Mouse (Mus musculus) urinary bladder, postnatal 25 days (tissue): ENCODE data around the gene Cib4.

Source experiments
- DNase-seq: peaks from one replicate; pipeline ENCODE4 v3.0.0; 2022; ENCODE audit warnings: low spot score

Cib4 gene

DNA sequence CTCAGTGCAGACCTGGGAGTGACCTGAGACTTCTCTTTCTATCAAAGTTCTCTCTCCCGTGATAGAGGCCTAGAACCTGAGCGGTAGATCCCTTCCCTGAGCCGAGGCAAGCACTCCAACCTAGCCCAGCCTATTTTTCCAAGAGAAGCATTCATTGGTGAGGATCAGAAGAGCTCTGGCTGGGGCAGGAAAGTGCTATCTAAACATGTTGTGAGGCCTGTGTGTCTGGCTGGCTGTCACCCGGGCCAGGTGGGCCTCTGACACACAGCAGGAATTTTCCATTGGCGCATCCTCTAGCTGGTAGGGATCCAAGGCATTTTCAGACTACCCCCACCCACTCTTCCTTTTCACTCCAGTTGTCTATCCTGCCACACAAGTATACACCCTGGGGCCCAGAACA, 26.2 kb upstream of the Cib4 start:
- DNase-seq, result no peak

DNA sequence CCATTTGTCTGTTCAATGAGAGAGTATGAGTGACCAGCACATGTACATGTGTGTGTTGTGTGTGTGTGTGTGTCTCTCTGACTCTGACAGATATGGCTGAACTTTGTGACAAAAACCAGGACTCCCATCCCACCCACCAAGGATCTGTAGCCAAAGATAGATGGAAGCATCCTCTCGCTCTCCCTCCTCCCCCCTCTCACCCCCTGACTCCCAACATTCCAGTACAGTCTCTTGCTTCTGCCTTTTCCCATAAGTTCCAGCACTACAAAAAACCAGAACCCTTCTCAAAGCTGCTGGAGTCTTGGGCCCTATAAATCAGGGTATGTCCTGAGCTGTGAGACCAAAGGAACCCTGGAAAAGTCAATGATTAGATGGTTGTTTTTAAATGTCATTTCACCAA, 22.8 kb upstream of the Cib4 start:
- DNase-seq, result no peak

DNA sequence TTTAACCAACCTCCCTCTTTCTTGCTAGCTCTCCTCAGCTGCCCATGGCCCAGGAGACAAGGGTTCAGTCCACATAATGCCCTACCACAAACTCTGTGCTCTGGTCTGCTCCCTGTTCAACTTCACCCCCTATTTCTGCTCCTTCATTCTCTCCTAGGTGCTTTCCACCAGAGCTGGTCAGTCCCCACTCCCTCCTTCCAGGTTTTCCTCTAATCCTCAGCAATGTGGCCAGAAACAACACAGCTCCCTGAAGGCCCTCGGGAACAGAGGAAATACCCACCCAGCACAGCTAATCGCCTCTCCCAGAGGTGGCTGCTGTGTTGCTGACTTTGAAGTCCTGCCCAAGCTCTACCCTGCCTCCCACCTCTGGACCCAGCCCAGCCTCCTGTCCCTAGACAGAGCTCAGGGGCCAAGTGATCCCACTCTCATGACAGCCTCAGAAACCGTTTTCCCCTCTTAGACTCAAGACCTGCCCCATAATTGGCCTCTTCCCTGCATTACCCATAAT, 14.4 kb upstream of the Cib4 start:
- DNase-seq, result no peak

DNA sequence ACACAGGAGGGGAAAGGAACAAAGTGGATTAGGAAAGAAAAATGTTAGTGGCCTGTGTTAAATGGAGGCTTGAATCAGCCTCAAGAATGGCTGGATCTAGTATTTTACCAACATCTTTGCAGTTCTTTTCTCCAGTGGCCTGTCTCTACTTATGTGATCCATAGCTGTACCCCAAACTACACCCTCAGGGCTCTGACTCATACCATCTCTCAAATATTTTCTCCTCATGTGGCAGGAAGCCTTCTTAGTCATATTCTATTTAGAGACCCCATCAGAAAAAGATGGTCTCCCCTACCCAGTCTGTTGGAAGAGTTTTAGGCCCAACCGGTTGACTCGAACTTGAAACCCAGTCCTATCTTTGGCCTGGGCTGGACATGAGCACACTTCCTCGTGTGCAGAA, 13.8 kb upstream of the Cib4 start:
- no peak for DNase-seq

DNA sequence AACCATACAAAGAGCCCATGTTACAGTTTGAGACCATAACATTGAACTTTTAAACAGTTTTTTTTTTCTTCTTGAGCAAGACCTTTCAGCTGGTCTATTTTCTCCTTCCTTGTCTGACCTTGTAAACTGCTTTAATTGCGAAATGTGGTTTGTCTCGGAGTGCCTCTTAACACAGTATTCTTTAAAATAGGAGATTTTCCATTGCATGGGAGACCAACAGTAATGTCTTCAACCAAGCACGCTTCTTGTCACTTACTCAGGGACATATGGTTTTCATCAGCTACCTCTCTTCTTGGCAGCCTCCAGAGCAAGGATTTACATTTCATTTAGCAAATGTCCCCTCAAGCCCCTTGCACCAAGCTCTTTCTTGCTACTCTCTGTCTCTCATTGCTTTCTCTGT, 10.6 kb upstream of the Cib4 start:
- DNase-seq, result no peak

DNA sequence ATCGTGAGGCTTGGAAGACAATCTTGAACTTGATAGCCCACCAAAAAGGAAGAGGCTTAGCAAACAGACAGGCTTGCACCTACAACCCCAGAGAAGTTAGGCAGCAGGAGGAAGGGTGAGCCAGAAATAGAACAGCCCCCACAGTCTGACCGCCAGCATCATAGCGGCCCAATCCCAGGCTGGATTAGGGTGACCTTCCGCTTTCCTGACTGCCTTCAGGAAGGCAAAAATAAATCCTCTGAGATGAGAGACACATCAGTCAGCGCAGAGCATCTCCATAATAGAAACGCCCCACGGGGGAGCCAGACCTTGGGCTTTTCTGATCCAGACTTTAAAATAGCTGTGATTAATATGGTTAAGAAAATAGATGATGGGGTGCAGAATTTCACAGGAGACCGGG, 9.3 kb upstream of the Cib4 start:
- no peak for DNase-seq

DNA sequence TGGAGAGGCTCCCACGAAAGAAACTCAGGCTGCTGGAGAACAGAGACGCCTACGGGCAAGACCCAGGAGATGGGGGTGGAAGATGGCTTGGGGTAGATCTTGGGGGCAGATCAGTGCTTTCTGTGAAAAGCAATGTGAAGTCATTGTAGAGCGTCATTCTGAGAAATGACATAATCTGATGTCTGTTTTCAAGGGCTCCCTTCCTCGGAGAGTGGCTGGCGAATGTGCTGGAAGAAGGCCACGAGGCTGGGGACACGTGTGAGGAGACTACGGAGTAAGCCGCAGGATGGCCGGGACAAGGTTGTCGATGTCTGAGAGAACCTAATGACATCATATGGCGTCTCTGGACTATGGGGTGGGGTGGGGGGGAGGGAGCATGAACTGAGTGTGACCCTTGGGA, 8.3 kb upstream of the Cib4 start:
- no peak for DNase-seq

DNA sequence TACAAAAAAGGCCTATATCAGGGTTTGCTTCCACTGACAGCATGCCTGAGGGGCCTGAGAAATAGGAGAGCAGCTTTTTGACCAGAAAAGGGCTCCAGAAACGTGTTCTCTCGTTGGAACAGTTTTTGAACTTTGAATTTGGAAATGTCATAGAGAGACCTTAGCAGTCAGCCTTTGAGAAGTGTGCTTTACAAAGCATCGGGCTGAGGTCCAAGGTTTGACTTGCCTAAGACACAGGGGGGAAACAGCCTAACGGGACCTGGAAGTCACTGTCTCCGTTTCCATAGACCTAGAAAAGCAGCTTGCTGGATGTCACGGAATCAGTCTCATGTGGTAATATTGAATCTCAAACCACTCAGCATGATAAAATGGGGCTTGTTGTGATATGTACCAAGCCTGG, 6.4 kb upstream of the Cib4 start:
- no peak for DNase-seq

DNA sequence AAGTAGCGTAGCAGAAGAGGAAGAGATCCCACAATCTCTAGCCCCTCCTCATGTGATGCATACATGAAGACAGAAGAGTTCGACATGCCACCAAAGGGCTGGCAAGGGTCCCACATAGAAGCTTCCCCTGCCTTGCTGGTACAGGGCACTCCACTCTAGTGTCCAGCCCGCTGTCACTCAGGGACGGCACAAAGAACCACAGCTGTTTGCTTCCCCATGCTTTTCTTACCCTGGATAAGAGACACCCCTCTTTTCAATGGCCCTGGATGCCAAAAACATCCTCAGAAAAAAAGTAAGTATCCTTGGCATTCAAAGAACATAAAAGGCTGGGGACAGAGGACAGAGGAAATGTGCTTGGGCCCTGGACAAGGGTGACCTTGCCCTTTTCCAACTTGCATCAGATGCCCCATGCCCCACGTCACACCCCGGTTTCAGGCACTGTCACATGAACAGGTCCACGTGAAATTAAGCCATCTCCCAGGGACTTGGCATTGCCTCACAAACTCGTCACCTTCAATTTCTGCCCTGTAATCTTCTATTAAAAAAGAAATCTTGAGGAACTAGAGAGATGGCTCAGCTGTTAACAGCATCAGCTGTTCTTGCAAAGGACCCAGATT, 5.5 kb upstream of the Cib4 start:
- DNase-seq, result no peak

DNA sequence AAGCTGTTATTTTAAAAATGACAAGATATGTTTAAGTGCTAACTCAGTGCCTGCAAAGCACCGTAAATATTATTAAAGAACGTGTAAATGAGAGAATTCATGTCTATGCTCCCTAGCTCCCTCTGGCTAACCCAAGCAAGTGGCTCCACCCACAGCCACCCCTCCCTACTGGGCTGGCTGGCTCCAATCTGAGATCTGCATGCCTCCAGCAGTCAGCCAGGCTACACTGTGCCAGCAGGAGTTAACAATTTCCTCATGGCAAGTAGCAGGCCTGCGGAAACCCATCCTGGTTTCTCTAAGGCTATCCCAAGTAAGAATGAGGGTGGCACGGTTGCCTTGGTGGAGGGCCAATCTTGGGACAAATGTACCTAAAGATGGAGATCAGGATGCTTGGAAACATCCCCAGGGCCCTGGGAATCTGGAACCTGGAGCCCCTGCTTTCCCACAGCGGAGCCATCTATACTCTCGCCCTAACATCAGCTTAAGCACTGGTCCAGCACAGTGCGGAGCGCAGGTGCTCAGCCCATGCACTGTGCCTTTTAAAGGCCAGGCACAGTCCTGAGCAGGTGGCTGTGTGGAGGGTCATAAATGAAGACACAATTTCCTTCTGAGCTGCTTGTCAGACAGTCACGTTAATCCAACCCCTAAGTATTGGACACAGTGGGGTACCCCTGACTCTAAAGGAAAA, 4.8 kb upstream of the Cib4 start:
- no peak for DNase-seq

DNA sequence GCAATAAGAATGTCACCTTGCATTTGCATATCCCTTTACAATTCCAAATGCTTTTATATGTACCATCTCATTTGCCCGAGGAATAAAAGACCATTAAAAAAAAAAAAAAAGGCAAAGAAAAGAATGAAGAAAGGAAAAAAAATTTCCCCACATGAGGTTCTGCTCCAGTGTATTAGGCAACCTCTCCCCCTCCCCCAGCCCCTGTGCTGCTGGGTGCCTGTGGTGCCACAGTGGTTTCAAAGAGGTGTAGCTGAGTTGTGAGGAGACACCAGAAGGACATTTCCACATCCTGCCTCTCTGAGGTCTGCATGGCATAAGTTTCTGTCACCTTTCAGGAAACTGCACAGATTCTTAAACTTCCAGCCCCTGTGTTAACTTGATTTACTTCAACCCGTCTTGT, 3.0 kb upstream of the Cib4 start:
- DNase-seq, result no peak

DNA sequence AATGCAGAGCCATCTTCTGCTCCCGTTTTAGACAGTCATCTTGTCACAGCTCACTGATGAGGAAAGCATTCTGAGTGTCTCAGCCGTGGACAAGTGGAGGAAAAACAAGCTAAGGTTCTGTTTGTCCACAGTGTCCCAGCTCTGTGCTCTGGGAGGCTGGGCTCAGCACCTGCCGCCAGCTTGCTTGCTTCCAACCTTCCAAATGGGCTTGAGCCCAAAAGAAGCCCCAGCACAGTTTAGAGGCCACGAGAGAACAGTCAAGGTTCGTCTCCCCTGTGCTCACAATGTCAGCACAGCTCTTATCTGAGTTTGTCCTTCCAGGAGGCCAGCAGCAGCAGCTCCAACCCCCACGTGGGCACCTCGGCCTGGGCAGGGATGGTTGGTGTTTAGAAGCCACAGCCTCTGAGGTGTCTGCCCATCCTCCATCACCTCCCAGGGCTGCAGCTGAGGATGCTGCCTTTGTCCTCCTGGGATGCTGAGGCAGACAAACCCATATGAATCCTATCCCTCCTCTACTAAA, 9.5 kb downstream of the Cib4 start:
- no peak for DNase-seq

DNA sequence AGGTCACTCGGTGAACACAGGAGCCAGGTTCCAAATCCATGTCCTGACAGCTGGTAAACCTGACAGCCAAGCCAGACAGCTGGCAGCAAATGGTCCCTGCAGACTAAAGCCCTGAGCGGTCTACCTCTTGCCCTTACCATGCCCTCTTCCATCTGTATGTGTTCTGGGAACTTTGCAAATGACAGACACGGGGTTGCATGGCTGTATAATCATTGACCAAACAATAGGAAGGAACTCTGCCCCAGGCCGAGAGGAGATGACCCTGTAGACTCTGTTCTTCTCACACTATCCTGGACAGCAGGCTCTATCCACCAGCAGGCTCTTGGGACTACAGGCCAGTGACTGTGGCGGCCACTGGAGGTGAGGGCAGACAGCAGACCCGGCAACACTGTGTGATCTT, 11.0 kb downstream of the Cib4 start:
- no peak for DNase-seq

DNA sequence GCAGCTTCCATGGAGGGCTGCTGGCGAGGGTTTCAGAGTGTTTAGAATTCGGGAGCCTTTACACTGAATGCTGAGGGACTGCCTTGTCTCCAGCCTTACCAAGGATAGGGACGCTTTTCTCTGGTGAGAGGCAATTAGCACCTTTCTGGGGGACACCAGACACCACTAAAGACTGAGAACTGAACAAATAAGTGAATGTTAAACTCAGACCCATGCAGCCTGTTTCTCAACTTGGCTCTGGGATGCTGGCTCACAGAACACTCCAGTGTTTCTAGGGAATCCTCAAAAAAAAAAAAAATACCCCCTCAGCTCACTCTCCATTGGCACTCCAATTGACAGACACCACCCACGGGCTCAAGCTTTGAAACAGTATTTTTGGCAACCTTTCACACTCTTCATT, 16.7 kb downstream of the Cib4 start:
- DNase-seq, result no peak

DNA sequence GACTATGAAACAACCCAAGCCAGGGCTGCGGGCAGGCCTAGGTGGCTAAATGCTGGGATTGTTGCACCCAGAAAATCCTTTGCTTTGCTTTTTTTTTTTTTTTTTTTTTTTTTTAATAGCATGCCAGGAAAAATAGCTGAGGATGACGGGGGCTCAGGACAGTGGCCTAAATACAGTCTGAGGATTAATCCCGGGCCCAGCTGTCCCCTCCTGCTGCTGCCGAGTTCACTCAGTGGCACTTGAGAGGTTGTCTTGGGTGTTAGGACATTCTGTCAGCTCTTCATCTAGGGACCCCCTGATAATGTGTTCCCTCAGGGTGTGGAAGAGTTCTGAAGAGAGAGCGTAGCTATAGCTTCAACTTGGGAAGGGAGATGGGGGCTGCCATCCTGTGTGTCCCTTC, 18.5 kb downstream of the Cib4 start:
- DNase-seq, result no peak

DNA sequence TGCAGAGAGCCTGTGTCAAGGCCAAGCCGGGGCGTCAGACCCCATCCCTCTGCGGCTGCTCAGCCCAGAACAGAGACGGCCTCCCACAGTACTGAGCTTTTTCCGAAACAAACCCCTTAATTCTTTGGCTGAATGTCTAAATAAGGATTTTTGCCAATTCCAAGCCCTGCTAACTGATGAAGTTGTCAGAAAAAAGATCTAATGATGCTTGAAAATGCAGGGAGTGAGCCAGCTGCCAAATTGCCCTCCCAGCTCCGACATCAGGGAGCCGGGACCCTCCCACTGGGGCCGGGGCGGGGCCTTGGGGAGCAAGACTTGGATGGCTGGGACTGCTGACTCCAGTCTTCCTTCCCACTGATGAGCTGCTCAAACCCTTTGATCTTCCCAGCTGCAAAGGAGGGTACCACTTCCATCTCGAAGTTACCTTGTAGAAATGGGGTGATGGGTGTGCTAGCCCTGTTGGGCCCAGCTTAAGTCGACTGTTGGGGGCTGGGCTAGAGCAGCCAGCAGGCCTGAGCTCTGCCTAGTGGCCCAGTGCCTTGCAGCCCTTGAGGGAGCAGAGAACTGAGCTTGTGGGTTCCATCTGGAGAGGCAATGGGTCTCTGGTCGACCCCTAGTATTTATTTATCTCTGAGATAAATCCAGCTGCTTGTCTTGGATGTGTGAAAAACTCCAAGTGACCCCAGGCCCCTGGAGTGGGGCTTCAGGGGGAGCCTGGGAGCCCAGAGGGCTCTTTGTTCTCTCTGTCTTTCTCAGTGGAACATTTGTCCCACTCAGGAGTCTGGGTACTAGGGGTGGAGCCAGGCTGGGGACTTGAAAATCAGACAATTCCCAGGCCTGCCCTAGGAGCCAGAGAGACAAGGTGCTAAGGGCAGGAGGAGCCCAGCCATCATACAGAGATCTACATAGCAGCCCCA, 19.5 kb downstream of the Cib4 start:
- DNase-seq, result no peak

DNA sequence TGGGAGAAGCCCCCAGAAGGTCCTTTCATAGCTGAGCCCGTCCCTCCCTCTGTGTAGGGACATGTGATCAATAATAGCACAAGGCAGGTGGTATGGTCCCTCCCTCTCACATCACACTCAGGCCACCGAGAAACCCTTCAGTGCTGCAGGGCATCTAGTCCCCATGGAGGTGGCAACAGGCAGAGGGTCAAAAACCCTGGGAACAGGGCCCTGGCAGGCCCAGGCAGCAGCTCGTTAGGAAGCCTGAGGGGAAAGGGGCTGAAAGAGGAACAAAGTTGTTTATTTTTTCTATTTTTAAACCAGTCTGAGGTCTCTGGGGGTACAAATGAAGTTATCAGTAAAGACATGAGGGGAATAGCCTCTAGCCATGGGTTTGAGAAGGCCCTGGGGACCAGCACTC, 21.4 kb downstream of the Cib4 start:
- DNase-seq, result no peak

DNA sequence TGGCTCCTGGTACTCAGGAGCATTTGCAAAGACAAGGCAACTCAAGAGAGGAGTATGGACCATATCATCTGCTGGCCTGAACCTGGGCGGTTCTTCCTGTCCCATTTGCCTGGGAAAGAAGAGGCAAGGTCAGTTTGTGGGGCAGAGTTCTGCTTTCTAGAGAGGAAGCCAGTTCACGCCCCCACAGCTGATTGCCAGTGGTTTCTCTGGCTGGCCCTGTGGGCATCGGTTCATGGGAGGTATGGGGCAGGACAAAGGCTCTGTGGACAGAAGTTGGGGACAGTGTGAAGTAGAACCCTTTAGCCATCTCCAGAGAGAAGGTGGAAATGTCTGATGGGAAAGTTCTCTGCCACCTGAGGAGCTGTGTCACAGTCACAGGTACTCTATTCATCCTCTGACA, 22.5 kb downstream of the Cib4 start:
- DNase-seq, result no peak

DNA sequence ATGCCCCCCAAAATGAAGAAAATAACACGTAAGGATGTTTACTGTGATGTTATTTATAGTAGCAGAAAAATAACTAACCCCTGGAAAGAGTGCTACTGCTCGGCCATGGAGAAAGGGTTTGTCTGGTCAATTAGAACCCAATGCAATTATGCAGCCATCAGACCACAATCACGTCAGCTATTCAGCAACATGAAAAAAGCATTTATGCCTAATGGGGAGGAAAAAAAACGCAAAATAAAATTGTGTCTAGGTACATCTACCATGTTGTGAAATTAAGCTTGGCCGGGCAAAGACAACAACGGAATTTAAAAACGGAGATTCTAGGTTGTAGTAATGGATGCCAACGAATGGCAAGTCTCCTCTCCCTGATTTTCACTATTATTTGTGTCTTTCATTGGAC, 23.2 kb downstream of the Cib4 start:
- no peak for DNase-seq

DNA sequence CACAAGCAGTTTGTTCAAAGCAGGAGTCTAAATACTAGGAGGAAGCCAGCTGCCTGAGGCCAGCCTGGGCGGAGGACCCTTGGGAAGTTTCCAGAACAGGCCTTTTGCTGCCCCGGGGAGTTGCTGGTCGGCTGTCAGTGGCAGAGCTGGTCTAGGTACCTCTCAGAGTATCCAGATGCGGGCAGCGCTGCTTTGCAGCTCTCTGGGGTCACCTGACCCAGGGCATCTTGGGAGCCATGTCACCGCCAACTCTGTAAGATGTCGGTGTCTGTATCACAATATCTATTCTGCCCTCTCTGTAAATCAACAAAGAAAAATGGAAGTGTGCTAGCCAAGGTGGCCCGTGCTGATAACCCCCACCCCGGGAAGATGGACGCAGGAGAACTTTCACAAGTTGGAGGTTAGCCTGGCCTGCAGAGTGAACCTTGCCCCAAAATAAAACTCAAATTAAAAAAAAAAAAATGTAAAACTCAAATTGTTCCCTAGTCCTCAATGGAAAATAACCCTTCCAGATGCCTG, 25.4 kb downstream of the Cib4 start:
- no peak for DNase-seq

DNA sequence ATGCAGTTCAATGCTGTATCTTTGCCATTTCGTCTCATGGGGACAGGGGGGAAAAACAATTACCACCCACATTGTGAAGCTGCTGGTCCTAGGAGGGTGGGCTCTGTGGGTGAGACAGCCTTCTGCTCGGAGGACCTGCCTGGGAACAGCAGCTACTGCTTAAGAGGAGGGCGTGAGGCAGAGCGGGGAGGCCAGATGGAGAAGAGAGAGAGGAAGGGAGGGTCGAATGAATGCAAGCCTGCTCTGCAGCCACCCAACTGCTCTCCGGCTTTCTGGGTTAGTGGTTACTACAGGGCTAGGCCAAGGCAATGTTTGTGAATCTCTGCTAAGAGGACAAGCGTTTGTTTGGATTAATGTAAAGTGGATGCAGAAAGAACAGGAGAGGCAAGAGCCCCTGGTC, 26.1 kb downstream of the Cib4 start:
- no peak for DNase-seq

DNA sequence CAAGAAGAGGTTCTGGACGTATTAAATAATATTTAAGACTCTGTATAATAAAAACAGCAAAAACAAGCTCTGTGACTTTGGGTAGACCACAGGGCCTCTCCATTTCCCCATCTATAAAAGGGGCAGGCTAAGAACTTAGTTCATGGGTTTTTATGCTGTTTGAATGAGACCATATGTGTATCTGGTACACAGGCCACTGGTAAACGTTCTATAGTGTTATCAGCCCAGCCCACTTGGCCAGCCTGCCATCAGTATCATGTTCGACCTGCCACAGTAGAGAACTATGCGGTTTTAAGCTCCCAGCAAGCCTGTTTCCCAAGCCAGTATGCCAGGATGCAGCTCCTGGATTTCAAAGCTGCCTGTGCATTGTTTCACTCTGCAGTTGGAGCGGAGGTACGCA, 27.1 kb downstream of the Cib4 start:
- DNase-seq, result no peak

DNA sequence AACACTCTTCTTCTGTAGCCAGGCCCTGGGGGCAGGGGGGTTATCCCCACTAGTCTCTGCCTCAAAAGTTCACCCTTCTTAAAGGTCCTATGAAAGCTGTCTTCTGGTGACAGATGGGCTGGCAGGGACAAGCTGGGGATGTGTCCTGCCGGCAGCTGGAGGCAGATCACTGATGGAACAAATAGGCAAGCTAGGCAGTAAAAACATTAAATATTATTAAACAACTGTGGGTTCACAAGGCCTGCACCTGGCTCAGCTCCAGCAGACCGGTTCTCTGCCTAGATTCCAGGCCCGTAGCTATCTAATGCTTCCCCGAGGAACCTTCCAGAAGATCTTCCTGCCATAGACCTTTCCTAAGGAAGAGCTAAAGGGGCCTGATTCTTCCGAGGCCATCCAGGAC, 27.5 kb downstream of the Cib4 start:
- DNase-seq, result no peak
